Mouse (Mus musculus): ENCODE data around the gene Dusp7. TPM values are rescaled to one million over a fixed set of nuclear protein-coding genes. Genes with fewer than 3 reads are reported as not detected.

The Dusp7 gene
- polyA plus RNA-seq, 1 experiment from 2014 or later: 24.9 TPM

DNA sequence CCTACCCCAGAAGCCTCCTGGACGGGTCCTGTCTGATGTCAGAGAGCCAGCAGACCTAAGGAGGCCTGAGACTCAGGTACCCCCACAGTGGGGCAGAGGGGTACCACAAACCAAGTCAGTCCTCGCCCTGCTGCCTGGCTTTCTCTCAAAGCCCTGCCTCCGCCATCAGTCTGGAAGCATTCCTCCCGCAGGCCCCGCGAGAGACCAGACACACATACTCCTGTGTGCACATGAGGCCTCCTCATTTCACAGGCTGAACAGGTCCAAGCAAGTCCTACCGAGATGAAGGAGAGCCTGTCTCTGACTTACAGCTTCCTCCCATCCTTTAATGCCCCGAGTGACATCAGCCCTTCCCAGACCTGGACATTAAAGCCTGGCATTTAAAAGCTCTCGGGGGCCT, 10.3 kb downstream of the Dusp7 start:
- Histone ChIP-seq H3K4me3 (ENCODE audit: low read depth, low read length) (no peak overlapping the region), H3K4me2 (replicated peaks; ENCODE audit: low read depth, low read length) (no peak overlapping the region), H3K9me3 (ENCODE audit: control insufficient read depth, low read depth, low read length) (no peaks in the 10 kb centered on the region), H3K27me3 (ENCODE audit: control insufficient read depth, insufficient read depth, low read length) (no peaks in the 10 kb centered on the region), H3K36me3 (ENCODE audit: control insufficient read depth, insufficient read depth, low read length) (peaks cover 9% of the 10 kb centered on the region), H3K9ac (replicated peaks; ENCODE audit: low read depth, low read length) (no peak overlapping the region), H3K27ac (ENCODE audit: low read length) (no peak overlapping the region), H3K4me1 (ENCODE audit: control insufficient read depth, insufficient read depth, low read length) (0 out of 2 replicates have a peak, but pooled peaks cover 5% of the 10 kb centered on the region)
- 55% methylated on average over 9 of the region's 9 CpGs for WGBS
- ATAC-seq (ENCODE audit: insufficient number of reproducible peaks, insufficient read depth, low FRiP score, low read depth): no peak

- Histone ChIP-seq H3K4me2 (replicated peaks; ENCODE audit: low read depth, low read length) (no peak overlapping the region), H3K9me3 (ENCODE audit: control insufficient read depth, low read depth, low read length) (no peaks in the 10 kb centered on the region), H3K9ac (replicated peaks; ENCODE audit: low read depth, low read length) (no peak overlapping the region), H3K4me1 (ENCODE audit: control insufficient read depth, insufficient read depth, low read length) (peaks cover 15% of the 10 kb centered on the region), H3K36me3 (ENCODE audit: control insufficient read depth, insufficient read depth, low read length) (no peaks in the 10 kb centered on the region), H3K27ac (ENCODE audit: low read length) (no peak overlapping the region), H3K4me3 (ENCODE audit: low read depth, low read length) (no peak overlapping the region), H3K27me3 (ENCODE audit: control insufficient read depth, insufficient read depth, low read length) (no peaks in the 10 kb centered on the region)
- 84% methylated on average over 12 of the region's 12 CpGs for WGBS
- no peak for ATAC-seq (ENCODE audit: insufficient number of reproducible peaks, insufficient read depth, low FRiP score, low read depth)
Observed at GRCm38 (mm10) chr9:106386181-106386864, 17.9 kb downstream of the Dusp7 start.

DNA sequence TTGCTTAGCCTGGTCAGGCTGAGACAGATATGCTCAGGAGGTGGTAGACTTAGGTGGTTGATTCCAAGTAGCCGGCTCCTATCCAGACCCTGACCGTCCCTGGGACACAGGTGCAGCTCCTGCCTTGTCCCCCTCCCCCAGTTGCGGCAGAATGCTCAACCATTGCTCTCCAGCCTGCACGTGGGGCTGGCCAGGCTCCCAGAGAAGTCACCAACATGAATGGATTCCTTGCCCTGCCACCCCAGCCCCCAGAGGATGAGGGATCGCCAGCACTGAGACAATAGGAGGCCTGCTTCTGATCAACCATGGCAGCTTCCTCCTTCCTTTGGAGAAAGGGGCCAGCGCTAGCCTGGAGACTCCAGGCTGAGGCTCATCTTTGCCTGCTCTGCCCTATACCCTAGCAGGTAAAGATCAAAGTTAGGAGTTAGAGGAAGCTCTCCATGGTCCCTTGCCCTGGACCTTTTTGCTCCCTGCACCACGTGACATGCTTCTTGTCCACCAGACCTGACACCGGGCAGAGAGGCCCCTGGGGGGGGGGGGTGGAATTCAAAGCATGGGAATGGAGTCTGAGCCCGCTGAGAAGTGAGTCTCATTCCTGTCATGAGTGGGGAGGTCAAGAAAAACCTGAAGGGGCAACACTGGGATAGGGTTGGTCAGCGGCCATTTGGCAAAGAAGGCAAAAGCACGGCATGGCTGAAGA, 24.5 kb downstream of the Dusp7 start:
- Histone ChIP-seq H3K27me3 (ENCODE audit: control insufficient read depth, insufficient read depth, low read length) (no peaks in the 10 kb centered on the region), H3K9ac (replicated peaks; ENCODE audit: low read depth, low read length) (no peak overlapping the region), H3K36me3 (ENCODE audit: control insufficient read depth, insufficient read depth, low read length) (no peaks in the 10 kb centered on the region), H3K9me3 (ENCODE audit: control insufficient read depth, low read depth, low read length) (no peaks in the 10 kb centered on the region), H3K27ac (ENCODE audit: low read length) (no peak overlapping the region), H3K4me2 (replicated peaks; ENCODE audit: low read depth, low read length) (no peak overlapping the region), H3K4me3 (ENCODE audit: low read depth, low read length) (no peak overlapping the region), H3K4me1 (ENCODE audit: control insufficient read depth, insufficient read depth, low read length) (peaks cover 21% of the 10 kb centered on the region)
- no peak for ATAC-seq (ENCODE audit: insufficient number of reproducible peaks, insufficient read depth, low FRiP score, low read depth)
- WGBS: 62% methylated on average over 11 of the region's 11 CpGs

- peaks cover 21% of the 10 kb centered on the region for H3K4me1 ChIP-seq (ENCODE audit: control insufficient read depth, insufficient read depth, low read length)
- no peaks in the 10 kb centered on the region for H3K27me3 ChIP-seq (ENCODE audit: control insufficient read depth, insufficient read depth, low read length)
- no peak overlapping the region for H3K9ac ChIP-seq (replicated peaks; ENCODE audit: low read depth, low read length)
- no peak overlapping the region for H3K27ac ChIP-seq (ENCODE audit: low read length)
- no peak overlapping the region for H3K4me2 ChIP-seq (replicated peaks; ENCODE audit: low read depth, low read length)
- H3K36me3 ChIP-seq (ENCODE audit: control insufficient read depth, insufficient read depth, low read length): no peaks in the 10 kb centered on the region
- WGBS: 91% methylated on average over 8 of the region's 8 CpGs
- no peaks in the 10 kb centered on the region for H3K9me3 ChIP-seq (ENCODE audit: control insufficient read depth, low read depth, low read length)
- no peak overlapping the region for H3K4me3 ChIP-seq (ENCODE audit: low read depth, low read length)
- ATAC-seq (ENCODE audit: insufficient number of reproducible peaks, insufficient read depth, low FRiP score, low read depth): no peak
Observed at GRCm38 (mm10) chr9:106393548-106393947, 25.1 kb downstream of the Dusp7 start.

DNA sequence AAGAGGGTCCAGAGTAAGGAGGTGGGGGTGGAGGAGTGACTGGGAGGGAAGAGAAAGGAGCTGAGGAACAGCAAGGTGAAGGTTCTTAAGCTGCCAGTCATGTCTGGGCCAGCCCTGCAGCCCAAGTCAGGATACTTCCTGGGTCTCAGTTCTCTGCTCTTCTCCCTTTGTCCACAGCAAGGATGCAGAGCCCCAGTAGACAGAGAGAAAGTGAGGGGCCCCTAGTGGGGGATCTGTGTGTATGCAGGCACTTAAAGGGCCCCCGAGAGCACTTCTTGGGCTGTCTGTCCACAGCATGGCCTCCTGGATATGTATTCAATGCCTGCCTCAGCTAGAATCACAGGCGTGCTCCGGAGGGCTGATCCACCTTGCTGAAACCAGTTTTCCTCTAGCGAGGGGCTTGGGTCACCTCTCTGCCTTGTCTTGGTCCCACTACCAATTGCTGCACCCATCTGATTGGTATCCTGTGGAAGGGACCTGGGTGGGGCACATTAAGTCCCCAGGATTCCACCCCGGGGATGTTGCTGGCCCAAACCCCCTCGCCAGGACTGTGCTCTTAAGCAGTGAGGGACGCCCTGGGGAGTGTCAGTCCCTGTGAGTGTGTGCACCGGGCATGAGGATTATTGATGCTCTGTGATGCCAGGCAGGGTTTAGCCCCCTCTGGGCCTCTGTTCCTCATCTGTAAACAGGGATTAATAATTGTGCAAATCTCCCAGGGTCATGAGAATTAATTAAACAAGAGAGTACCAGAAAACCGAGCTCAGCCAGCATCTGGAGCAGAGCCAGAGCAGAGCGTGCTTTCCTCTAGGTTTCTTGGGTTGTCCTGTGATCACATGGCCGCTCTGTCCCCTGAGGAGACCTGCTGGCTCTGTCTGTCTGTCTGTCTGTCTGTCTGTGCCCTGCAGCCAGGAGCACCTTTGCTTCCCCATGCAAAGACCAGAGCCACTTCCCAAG, 26.5 kb downstream of the Dusp7 start:
- Histone ChIP-seq H3K27ac (ENCODE audit: low read length) (no peak overlapping the region), H3K9me3 (ENCODE audit: control insufficient read depth, low read depth, low read length) (no peaks in the 10 kb centered on the region), H3K27me3 (ENCODE audit: control insufficient read depth, insufficient read depth, low read length) (no peaks in the 10 kb centered on the region), H3K9ac (replicated peaks; ENCODE audit: low read depth, low read length) (no peak overlapping the region), H3K4me3 (ENCODE audit: low read depth, low read length) (no peak overlapping the region), H3K36me3 (ENCODE audit: control insufficient read depth, insufficient read depth, low read length) (no peaks in the 10 kb centered on the region), H3K4me2 (replicated peaks; ENCODE audit: low read depth, low read length) (no peak overlapping the region), H3K4me1 (ENCODE audit: control insufficient read depth, insufficient read depth, low read length) (peaks cover 21% of the 10 kb centered on the region)
- WGBS: 42% methylated on average over 11 of the region's 11 CpGs
- ATAC-seq (ENCODE audit: insufficient number of reproducible peaks, insufficient read depth, low FRiP score, low read depth): peak; percentile 51; the same call in 1 of the 2 replicates

- no peak for ATAC-seq (ENCODE audit: insufficient number of reproducible peaks, insufficient read depth, low FRiP score, low read depth)
- peaks cover 13% of the 10 kb centered on the region for H3K4me1 ChIP-seq (ENCODE audit: control insufficient read depth, insufficient read depth, low read length)
- WGBS: 49% methylated on average over 4 of the region's 4 CpGs
- no peak overlapping the region for H3K9ac ChIP-seq (replicated peaks; ENCODE audit: low read depth, low read length)
- no peaks in the 10 kb centered on the region for H3K9me3 ChIP-seq (ENCODE audit: control insufficient read depth, low read depth, low read length)
- no peak overlapping the region for H3K27ac ChIP-seq (ENCODE audit: low read length)
- no peak overlapping the region for H3K4me3 ChIP-seq (ENCODE audit: low read depth, low read length)
- H3K27me3 ChIP-seq (ENCODE audit: control insufficient read depth, insufficient read depth, low read length): no peaks in the 10 kb centered on the region
- no peak overlapping the region for H3K4me2 ChIP-seq (replicated peaks; ENCODE audit: low read depth, low read length)
- H3K36me3 ChIP-seq (ENCODE audit: control insufficient read depth, insufficient read depth, low read length): no peaks in the 10 kb centered on the region
Observed at GRCm38 (mm10) chr9:106397733-106398132, 29.3 kb downstream of the Dusp7 start.

DNA sequence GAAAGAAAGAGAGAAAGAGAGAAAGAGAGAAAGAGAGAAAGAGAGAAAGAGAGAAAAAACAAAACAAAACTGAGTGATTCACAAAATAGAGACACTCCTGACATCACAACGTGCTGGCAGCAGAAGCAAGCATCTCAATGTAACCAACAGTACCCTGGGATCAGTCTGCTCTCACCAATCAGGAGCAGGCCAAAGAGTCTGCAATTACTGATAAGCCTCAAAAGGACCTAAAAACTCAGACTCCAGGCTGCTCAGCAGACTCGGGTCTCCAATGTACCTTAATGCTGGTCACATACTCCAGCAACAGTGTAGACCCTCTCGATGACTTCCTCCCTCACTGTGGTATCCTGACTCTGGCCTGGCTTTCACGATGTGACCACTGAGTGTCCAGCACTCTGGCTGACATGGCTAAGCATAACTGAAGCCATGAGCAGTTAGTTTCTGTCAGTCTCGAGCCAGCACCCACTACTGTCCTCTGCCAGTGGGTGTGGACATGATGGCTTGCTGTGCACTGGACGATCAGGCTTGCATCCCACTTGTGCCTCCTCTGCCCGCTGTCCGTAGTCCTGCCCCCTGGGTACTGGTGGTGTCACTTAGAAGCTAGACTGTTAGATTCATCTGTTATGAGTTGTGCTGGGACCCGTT, 30.4 kb downstream of the Dusp7 start:
- Histone ChIP-seq H3K27me3 (ENCODE audit: control insufficient read depth, insufficient read depth, low read length) (no peaks in the 10 kb centered on the region), H3K36me3 (ENCODE audit: control insufficient read depth, insufficient read depth, low read length) (no peaks in the 10 kb centered on the region), H3K9me3 (ENCODE audit: control insufficient read depth, low read depth, low read length) (no peaks in the 10 kb centered on the region), H3K9ac (replicated peaks; ENCODE audit: low read depth, low read length) (no peak overlapping the region), H3K4me1 (ENCODE audit: control insufficient read depth, insufficient read depth, low read length) (peaks cover 11% of the 10 kb centered on the region), H3K4me2 (replicated peaks; ENCODE audit: low read depth, low read length) (no peak overlapping the region), H3K4me3 (ENCODE audit: low read depth, low read length) (no peak overlapping the region), H3K27ac (ENCODE audit: low read length) (no peak overlapping the region)
- 61% methylated on average over 9 of the region's 9 CpGs for WGBS
- peak; percentile 46; the same call in 1 of the 2 replicates for ATAC-seq (ENCODE audit: insufficient number of reproducible peaks, insufficient read depth, low FRiP score, low read depth)

DNA sequence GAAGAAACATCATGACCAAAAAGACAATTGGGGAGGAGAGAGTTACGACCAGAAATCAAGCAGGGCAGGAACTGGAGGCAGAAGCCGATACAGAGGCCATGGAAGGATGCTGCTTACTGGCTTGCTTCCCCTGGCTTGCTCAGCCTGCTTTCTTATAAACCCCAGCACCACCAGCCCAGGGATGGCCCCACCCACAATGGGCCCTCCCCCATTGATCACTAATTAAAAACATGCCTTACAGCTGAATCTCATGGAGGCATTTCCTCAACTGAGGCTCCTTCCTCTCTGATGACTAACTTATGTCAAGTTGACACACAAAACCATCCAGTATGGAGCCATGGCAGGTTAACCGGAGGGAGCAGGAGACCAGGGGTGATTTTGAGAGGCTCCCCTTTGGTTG, 31.4 kb downstream of the Dusp7 start:
- Histone ChIP-seq H3K9ac (replicated peaks; ENCODE audit: low read depth, low read length) (no peak overlapping the region), H3K4me1 (ENCODE audit: control insufficient read depth, insufficient read depth, low read length) (peaks cover 6% of the 10 kb centered on the region; the same call in 1 of the 2 replicates), H3K9me3 (ENCODE audit: control insufficient read depth, low read depth, low read length) (no peaks in the 10 kb centered on the region), H3K4me3 (ENCODE audit: low read depth, low read length) (no peak overlapping the region), H3K36me3 (ENCODE audit: control insufficient read depth, insufficient read depth, low read length) (no peaks in the 10 kb centered on the region), H3K27me3 (ENCODE audit: control insufficient read depth, insufficient read depth, low read length) (no peaks in the 10 kb centered on the region), H3K4me2 (replicated peaks; ENCODE audit: low read depth, low read length) (no peak overlapping the region), H3K27ac (ENCODE audit: low read length) (no peak overlapping the region)
- 87% methylated on average over 3 of the region's 3 CpGs for WGBS
- ATAC-seq (ENCODE audit: insufficient number of reproducible peaks, insufficient read depth, low FRiP score, low read depth): no peak

All from stomach, embryonic 14.5 days (tissue).